Mouse (Mus musculus) telencephalon, adult 2 months (tissue): ENCODE measurements at regions not wholly inside any gene's neighbourhood (a gene's known extent, or its start where the extent isn't known, plus 50 kb on each side); places are given as distances from the start of the nearest gene placed in this dataset.

ENCODE experiments used
- DNase-seq: peaks from one replicate; pipeline ENCODE4 v3.0.0-alpha.2; 2011; ENCODE audit warnings: low read depth, low spot score

- peak; percentile 2 for DNase-seq
Measured at GRCm38 (mm10) chrX:150709416-150709815, 52.0 kb upstream of the Tro start.
